Mouse (Mus musculus) liver, adult 2 months (tissue): ENCODE measurements at regions not wholly inside any gene's neighbourhood (a gene's known extent, or its start where the extent isn't known, plus 50 kb on each side); places are given as distances from the start of the nearest gene placed in this dataset.

Source experiments
- CTCF ChIP-seq: fragments of 200-500 bp; IDR thresholded peaks from 2 replicates; pipeline ENCODE4 v1.5.1; 2011; ENCODE audit warnings: low read depth, low read length, control low read depth
- POLR2A ChIP-seq: fragments of 200-500 bp; IDR thresholded peaks from 2 replicates; pipeline ENCODE4 v1.6.1; 2011; ENCODE audit warnings: low read length, control low read depth; ENCODE audit not compliant: insufficient read depth; ENCODE audit errors: extremely low read depth

- TF ChIP-seq POLR2A (no peak), CTCF (no peak)
Measured at GRCm38 (mm10) chr8:113917197-113917596, 68.7 kb upstream of the Adamts18 start.
